Mouse (Mus musculus) spleen, adult 2 months (tissue): ENCODE measurements around the gene Inpp4a.

Experiments
- CTCF ChIP-seq: fragments of 200-500 bp; IDR thresholded peaks from 2 replicates; pipeline ENCODE4 v1.5.1; 2011; ENCODE audit warnings: mild to moderate bottlenecking, inconsistent platforms; ENCODE audit not compliant: insufficient read depth, insufficient read length, insufficient replicate concordance; ENCODE audit errors: extremely low read depth
- POLR2A ChIP-seq: fragments of 200-500 bp; IDR thresholded peaks from 2 replicates; pipeline ENCODE4 v1.6.1; 2011; ENCODE audit warnings: low read depth, low read length, inconsistent platforms

DNA sequence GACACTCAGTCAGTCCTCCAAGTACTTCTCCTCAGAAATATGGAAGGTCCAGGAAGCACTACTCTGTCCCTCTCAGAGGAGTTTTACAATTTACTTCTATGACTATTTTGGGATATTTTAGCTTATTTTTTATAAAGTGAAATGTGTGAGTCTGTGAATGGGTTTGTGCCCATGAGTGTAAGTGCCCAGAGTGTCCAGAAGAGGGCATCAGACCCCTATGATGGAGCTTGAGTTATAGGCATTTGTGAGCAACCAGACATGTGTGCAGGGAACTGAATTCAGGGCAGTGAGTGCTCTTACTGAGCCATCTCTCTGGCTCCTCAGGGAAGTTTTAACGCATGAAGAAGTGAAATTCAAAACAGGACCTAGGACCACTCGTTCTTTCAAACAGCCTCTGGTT is 41.2 kb upstream of the Inpp4a start:
- TF ChIP-seq CTCF (no peak), POLR2A (no peak)
